Mouse (Mus musculus) frontal cortex, postnatal 25 days (tissue): ENCODE results near the gene Lrmda.

Experiments used
- DNase-seq, 2 experiments: peaks; one replicate each; pipeline ENCODE4 v3.0.0; 2022; ENCODE audit warnings: low spot score in 2 of 2

Gene Lrmda

DNA sequence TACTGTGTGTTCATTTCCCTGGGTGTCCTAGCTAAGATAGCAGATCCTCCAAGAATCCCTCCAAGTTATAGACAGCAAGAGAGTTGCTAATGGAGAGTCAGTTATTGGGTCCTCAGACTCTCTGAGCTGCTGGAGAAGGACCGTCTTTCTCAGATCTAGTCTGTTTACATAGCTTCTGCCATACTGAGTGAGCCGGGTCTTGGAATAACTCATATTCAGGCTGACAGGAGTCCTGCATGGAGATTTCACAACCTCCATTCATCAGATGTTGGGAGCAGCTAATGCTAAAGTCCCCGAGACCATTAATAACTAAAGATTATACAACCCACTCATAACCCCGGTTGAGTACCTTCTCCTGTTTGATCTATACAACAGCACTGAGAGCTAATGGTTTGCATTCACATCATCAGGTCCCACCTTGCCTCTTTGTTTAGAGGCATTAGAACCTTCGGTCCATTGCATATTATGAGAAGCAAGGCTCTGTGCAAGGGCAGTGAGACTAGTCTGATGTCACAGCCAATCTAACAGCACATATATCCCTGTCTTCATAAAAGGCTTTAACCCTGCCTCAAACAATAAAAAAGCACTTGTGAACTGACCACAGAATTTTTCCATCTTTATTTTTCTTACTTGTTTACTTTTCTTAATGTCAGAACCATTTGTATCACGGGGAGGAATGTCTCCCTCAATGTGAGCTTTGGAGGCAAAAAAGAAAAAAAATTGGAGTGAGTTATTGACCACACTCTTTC lies 1037.9 kb downstream of the Lrmda start:
- no peak for DNase-seq

DNA sequence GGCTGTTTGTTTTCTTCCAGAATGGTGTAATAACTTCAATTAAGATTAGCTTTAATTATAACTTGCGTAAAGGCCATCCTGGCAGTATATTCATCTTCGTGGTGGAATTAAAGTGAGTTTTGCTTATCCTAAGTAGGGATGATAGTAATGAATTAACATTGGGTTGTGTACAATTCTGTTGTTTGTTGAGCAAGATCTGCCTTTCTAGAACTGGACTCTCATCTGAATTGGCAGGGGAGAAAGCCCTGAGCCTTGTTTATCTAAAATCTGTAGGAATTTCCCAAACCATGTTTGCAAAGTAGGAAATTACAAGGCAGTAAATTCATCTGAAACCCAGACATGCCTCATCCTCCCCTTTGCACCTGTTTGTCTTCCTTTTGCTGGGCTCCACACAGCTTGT lies 1038.5 kb downstream of the Lrmda start:
- DNase-seq, result no peak

DNA sequence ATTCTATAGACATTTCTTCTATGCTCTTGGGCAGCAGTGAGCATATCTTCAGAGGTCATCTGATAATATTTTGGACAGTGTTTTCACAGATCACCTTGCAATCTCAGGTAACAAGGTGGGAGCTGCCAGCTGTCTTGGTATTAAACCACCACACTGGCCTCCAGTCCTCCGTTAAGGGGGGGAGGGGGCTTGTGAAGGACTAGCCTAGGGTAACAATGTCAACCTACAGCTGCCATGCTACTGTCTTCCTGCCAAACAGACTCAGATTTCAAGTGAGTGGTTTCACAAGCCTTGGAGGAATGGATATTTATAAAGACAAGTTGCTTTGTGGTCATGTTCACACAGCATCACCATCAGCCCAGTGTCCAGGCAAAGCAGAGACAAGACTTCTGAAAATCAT lies 1059.2 kb downstream of the Lrmda start:
- DNase-seq, result no peak

DNA sequence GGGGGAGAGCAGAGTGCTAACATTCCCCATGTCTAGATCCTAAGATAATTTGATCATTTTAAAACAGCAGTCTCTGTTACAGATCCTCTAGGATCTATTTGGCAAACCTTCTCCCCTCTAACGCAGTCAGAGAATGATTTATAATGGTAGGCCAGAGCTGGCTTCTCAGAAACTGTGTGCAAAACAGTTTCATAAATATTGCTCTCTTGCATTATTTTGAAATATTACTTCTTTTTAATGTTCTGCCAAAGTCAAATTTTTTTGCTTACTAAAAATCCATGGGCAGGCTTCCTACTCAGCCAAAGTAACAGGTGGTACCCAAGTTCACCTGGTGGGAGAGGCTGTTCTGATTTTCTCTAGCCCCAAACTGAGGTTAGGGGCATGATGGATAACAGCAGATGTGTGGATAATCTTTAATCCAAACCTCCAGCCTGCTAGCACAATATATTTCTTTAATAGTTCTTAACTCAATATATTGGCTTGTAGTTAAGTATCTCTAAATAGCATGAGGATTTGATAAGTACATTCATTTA lies 1064.8 kb downstream of the Lrmda start:
- no peak for DNase-seq

DNA sequence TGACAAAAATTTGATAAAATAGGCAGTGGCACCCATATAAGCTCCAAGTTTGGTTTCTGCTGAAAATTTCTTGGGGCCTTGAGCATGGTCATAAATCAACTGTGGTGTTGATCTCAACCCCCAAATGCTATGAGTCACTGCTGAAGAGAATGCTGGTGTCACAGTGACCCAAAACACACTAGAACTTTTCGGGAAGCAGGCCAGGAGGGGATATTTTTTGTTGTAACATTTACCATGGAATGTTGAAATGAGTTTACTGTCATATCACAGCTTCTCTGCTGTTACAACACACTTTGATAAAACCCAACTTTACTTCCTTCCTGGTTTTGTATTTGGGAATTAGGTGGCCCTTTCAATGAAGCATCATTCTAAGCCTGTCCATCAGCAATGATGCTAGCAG lies 1065.3 kb downstream of the Lrmda start:
- no peak for DNase-seq

DNA sequence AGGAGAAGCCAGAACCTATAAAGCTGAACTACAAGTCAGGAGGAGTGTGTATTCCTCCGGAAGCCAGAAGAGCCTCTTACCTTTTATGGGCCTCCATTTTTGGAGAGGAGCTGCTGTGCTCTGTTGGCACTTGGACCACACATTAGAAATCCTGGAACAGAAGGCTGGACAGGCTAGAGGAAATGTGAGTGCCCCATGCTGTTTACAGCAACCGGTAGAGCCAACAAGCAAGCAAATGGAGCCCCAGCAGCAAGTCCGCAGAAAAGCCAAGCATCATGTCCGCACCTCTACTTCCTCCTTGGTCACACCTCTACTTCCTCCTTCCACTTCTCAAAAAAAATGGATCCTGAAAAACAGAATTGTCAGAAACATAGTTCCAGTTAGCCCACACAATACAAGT lies 1073.8 kb downstream of the Lrmda start:
- no peak for DNase-seq

DNA sequence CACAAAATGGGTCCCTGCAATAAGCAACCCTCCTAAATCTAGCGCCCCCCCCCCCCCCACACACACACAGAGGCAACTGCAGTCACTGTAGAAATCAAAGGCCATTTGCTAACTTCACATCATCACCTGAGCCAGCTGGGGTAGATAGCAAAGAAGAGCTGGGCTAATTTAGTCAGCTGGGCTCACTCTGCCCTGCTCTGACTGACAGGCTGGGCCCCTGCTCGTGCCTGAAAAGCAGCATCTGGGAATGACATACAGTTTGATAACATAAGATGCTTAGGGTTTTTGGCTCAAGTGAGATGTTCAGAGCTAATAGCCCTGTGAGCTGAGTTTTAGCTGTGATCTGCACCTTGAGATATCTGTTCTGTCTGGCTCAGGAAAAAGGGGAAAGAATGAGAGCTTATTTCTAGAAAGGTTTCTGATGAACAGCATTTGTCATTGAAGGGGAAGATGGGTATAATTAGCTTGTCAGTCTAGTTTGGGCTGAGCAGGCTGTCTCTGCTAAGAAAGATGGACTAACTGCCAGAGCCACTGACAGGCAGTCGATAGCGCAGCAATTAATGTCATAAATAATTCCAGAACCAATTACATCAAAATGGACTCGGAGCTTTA lies 1075.1 kb downstream of the Lrmda start:
- no peak for DNase-seq

DNA sequence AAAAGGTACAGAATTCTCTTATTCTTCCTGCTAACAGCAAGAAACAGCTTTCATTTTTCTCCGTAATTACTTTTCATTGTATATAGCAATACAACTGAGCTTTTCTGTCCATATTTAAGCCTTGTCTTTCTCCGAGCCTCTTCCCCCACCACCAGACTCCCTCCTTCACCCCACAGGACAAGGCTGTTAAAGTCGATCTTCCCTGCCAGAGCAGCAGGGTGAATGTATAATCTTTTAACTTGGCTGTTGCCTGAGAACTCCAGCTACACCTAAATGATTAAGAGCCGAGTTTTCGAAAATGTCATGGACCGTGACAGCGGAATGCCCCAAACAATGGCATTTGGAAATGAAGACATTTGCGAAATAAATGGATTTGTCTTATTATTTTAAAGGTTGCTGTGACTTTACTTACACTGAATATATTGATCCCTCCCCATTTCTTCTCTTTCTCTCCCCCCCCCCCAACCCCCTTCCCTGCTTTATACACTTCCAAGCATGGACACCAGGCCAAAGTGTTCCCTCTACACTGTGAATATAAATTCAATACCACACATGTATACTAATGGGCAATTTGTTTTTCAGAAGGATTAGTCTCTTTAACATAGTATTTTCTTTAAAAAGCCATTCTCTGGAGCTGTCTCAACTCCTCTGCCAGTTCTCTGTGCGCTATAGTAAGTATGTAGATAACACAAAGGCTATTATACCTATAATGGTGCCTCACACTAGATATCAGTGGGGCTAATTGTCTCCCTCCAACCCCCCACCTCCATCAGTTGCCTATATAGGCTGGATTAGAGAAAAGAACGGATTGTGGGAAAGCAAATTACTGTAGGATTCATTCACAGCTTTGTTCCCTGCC lies 1075.9 kb downstream of the Lrmda start:
- DNase-seq, result no peak

DNA sequence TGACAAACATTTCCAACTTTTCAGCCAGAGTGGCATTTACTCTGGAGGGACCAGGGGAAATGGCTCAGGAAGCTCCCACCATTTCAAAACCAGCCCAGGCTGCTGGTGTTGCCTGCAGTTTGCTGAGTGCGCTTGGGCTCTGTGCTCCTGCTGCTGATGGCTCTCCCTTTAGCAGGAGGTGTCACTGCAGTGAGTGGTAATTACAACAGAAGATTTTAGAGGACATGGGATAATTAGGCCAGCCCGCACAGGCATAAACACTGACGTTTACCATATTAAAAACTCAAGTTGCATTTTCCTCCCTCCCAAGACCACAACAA lies 1076.5 kb downstream of the Lrmda start:
- DNase-seq, result no peak

DNA sequence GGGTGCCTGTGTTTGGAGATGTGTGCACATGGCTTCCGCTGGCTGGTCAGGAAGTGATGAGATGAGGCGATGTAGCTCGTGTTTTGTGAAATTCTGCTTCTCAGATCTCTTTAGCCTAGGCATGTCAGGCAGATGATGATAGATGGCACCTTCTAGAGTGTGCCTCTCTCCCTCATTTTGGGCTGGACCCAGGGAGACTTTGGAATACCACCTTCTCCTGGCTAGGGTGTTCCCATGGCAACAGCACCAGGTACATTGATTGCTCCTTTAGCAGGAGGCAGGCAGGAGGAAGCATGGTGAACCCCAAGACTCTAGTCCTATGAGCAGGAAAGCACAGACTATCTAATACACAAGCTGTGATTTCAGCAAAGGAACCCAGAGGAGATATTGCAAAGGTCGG lies 1076.9 kb downstream of the Lrmda start:
- DNase-seq, result no peak
